Mouse (Mus musculus): ENCODE measurements around the gene Adamts18. TPM values are rescaled to one million over a fixed set of nuclear protein-coding genes. Genes with fewer than 3 reads are reported as not detected.
"Not testable (repeated sequence)": the region's sequence is repeated elsewhere in the genome, so short reads cannot be mapped to it uniquely, and the experiment has no call there.

Gene Adamts18
- total RNA-seq, 2 experiments from 2014 or later, result 1.6 TPM

DNA sequence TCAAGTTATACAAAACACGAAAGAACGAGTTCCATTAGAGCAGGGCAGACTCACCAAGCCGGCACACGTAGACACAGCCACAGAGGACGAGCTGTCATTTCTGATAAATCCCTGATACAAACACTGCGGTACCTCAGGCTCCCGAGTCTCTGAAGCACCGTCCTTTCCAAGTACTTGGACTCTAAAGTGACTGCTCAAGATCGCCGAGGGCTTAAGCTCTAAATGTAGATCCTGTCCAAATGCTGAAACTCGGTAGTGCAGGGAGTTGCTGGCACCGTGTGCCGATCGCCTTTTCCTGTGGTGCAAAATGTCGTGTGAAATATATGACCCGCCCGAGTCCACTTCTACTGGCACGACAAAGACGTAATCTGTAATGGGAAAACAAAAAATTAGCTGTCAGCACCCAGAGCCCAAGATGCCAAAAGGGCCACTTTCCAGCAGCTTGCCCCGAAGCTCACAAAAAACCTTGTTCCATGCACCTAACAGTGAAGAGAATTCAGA lies 3.7 kb downstream of the Adamts18 start:
- no peak for DNase-seq (ENCODE audit: low spot score in 2 of 2)

DNA sequence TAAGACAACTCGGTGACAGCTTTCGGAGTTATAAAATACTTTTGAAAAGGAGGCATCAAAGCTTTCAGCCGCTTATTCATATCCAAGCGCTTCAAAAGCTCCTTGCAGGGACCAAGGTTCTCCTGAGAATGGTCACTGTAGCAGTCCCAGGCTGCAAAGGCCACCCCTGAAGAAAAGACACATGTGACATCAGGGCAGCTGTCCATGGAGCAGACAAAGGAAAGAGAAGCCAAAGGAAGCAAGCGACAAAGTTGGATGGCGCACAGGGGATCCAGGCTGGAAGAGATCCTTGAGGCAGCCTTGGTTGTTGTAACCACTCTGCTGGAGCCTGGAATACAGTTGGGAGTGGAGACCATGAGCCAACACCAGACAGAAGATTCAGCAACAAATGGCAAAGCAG lies 10.3 kb downstream of the Adamts18 start:
- DNase-seq (ENCODE audit: low spot score in 2 of 2), result no peak

GRCm38 (mm10) chr8:113837570-113837915 lies 11.0 kb downstream of the Adamts18 start:
- no peak for DNase-seq (ENCODE audit: low spot score in 2 of 2)

GRCm38 (mm10) chr8:113836892-113837569 lies 11.5 kb downstream of the Adamts18 start:
- DNase-seq (ENCODE audit: low spot score in 2 of 2), result no peak

- no peak for DNase-seq (ENCODE audit: low spot score in 2 of 2)
Observed at GRCm38 (mm10) chr8:113833644-113834043, 14.9 kb downstream of the Adamts18 start.

- no peak for DNase-seq (ENCODE audit: low spot score in 2 of 2)
Observed at GRCm38 (mm10) chr8:113827270-113827669, 21.3 kb downstream of the Adamts18 start.

DNA sequence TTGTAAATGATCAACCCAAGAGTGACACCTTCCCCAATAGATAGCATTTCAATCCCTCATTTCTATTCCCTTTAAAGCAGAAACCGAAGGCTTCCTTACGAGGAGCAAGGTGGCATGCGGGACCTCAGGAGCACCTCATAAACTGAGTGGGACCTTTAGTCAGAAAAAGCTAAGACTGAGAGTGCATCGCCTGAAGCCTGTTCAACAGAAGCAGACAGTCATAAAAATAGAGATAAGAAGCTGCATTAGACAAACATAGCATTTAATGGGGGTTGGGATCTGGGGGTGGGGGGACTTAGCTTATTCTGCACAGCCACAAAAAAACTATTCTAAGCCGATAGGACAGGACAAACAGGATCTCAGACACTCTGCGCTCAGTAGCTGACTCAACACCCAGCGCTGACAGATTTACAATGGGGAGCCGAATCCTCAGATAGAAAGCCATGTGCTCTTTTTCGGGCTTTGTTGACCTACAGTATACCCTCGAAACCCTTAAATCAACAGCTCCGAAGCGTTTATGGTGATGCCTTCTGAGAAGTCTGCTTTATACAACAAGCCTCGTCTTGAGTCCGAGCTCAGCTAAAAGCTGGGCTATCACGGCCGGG lies 27.5 kb downstream of the Adamts18 start:
- no peak for DNase-seq (ENCODE audit: low spot score in 2 of 2)

DNA sequence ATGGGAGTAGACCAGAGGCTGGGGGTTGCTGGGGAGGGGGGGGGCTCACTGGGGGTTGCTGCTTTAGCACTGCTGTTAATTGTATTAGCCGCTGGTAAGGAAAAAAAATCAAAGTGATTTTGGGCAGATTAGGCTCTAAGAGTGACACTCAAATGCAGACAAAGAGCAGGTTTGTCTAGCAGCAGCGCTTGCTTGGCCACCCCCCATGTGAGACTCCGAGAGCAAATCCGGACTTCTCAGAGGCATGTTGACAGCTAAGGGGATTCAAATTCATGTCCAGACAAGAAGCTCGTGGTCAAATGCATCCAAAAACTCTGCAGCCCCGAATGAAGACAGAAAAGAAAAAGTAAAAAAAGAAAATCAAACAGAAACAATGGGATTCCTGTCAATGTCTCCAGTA lies 34.6 kb downstream of the Adamts18 start:
- no peak for DNase-seq (ENCODE audit: low spot score in 2 of 2)

DNA sequence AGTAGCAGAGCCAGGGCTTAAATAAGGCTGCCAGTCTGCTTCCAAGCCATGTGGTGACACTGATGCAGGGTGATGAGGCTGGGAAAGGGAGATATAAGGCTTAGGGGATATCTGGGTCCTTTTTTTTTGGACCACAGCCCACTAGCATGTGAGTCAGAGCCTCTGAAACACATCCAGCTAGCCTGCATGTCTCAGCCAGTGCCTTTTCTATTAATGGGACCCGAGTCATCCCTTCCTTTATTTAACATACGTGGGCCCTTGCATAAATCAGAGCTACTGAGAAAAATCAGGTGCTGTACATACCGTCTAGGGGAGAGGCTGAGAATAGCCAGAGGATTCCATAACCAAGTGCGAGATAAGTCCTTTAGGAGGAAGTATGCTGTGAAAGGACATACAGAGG lies 37.0 kb downstream of the Adamts18 start:
- DNase-seq (ENCODE audit: low spot score in 2 of 2), result peak; percentile 15 to 42

DNA sequence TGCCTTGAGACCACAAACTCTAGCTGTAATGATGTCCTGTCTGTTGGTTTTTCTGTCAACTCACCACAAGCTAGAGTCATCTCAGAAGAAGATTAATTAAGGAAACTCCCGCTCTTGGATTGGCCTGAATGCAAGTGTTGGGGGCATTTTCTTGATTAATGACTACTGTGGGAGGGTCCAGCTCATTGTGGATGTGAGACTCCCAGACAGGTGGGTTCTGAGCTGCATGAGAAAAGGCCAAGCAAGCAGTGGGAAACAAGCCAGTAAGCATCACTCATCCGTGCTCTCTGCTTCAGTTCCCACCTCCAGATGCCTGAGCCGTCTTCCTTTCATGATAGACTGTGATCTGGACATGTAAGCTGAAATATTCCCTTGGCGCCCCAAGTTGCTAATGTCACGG lies 38.6 kb downstream of the Adamts18 start:
- DNase-seq (ENCODE audit: low spot score in 2 of 2), result no peak

- no peak for DNase-seq (ENCODE audit: low spot score in 2 of 2)
Observed at GRCm38 (mm10) chr8:113803830-113804611, 44.5 kb downstream of the Adamts18 start.

DNA sequence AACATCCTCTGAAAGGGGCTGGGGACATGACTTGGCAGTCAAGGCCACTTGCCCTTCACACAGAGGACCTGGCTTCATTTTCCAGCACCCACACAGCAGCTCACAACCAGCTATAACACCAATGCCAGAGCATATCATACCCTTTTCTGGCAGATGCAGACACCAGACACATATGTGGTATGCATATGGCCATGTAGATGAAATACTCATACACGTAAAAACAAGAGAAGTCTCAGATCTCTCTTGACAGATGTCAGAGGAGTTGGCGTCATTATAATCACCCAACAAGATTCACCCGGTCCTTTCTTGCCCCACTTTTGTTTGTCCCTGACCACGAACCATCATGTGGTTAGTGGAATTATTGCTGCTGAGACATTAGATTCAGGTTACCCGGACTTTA lies 47.0 kb downstream of the Adamts18 start:
- no peak for DNase-seq (ENCODE audit: low spot score in 2 of 2)

DNA sequence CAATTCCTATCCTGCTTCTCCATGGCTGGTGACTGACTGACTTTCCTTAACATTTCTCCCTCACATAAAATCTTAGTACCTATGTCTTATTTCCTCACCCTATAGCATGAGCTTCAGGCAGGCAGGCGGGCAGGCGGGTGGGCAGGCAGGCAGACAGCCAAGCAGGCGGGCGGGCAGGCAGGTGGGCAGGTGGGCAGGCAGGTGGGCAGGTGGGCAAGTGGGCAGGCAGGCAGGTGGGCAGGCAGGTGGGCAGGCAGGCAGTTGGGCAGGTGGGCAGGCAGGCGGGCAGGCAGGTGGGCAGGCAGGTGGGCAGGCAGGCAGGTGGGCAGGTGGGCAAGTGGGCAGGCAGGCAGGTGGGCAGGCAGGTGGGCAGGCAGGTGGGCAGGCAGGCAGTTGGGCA lies 48.0 kb downstream of the Adamts18 start:
- not testable (repeated sequence) for DNase-seq (ENCODE audit: low spot score in 2 of 2)

GRCm38 (mm10) chr8:113799550-113799949 lies 49.0 kb downstream of the Adamts18 start:
- no peak for DNase-seq (ENCODE audit: low spot score in 2 of 2)

DNA sequence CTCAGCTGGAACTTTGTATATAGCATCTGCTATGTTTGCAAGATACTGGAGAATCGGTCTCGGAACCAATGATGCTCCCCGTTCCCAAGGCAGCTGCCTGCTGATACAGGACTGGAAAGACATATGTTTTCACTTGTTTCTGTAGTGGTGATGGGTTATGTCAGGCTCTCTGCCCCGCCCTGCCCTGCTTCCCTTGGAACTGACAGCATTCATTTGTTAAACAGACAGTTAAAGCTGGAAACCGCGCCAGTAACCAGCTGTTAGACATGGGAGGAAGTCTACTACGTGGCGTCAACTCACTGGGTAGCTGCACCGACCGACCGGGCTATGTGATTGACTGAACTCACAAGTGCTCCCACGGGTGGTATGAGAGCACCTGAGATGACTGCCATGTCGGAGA lies 56.7 kb downstream of the Adamts18 start:
- peak in 1 of 2 experiments; percentile 10 for DNase-seq (ENCODE audit: low spot score in 2 of 2)

DNA sequence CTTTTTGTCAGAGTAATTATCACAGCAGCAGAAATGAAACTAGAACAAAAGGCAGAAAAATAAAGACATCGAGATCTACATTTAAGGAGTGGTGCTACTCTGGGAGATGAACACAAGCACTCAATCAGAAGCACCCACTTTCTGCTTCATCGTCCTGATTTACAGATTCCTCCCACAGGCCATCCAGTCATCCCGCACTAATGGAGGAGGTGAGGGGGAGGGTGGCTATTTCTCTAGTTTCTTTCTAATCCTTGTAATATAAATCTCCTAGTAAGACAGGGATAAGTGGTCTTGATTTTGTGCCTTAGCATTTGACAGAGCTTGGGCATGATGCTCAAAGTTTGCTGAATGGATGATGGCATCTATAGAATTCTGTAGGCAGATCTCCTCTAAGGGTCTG lies 57.5 kb downstream of the Adamts18 start:
- peak in 1 of 2 experiments; percentile 22 for DNase-seq (ENCODE audit: low spot score in 2 of 2)

- no peak for DNase-seq (ENCODE audit: low spot score in 2 of 2)
Observed at GRCm38 (mm10) chr8:113783711-113784110, 64.8 kb downstream of the Adamts18 start.

GRCm38 (mm10) chr8:113781554-113781953 lies 67.0 kb downstream of the Adamts18 start:
- no peak for DNase-seq (ENCODE audit: low spot score in 2 of 2)

DNA sequence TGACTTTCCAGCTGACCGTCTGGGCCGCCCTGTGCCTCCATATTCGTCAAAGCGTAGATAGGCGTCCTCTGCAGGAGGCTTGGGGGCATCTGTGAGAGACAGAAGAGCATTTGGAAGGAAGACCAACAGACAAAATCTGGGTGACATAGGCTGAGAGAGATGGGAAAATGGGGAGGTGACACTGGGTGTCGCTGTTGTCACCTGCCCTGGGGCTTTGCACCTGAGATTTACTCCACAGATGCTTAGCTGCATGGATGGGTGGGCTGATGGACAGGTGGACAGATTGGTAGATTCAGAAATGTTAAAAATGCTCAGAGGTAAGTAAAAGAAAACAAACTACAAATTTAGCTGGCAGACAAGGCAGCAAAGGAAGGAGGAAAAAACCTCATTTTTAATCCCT lies 73.2 kb downstream of the Adamts18 start:
- no peak for DNase-seq (ENCODE audit: low spot score in 2 of 2)

DNA sequence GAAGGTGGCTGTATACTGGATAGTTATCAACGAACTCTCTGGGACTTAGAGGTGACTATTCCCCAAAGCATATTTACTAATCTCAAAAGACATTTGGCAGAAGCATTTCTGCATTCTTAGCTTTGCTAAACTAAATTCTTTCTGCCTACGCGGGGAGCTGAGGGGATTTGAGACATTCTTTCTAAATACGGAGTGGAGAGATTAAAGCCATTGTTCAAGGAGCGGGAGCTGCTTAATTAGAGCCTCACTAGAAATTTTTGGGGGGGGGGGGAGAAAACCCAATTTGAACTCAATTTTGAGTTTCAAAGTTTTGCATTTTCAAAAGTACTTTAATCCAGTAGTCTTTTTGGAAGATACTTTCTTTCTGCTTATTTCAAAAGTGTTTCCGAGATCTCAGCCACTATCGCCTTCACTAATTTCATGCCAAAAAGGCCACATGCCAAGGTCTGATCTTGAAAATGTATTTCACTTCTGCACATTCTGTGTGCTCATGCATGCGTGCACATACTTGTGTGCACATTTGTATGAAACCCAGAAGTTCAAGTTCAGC lies 79.6 kb downstream of the Adamts18 start:
- DNase-seq (ENCODE audit: low spot score in 2 of 2), result no peak

DNA sequence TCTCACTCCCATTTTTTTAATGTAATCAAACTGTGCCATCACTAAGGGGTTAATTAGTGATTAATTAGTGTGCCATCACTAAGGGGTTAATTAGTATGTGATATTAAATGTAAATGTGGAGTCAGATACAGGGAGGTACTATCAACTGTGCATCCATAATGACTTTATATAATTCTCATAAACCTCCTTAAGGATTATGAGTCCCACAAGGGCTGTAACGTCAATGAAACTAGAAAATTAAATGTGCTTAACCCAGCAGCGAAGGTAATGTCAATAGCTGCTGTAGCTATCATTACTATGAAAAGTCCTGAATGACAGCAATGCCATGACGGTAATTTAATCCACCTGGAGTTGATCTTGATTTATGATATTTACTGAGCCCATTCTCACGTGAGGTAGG lies 83.4 kb downstream of the Adamts18 start:
- DNase-seq (ENCODE audit: low spot score in 2 of 2), result no peak

Measured in left cerebral cortex, adult 18-20 months (tissue).